Mouse (Mus musculus) intestine, embryonic 14.5 days (tissue): Measurements from ENCODE around the gene Cul3. TPM values are rescaled to one million over a fixed set of nuclear protein-coding genes. Genes with fewer than 3 reads are reported as not detected.
A peak's percentile ranks its signal among the peaks of the same experiment; 100 is the strongest.

Source experiments
- ATAC-seq: fragments of 200-750 bp; cut with Nextera tagmentation; replicated peaks from 2 replicates; pipeline ENCODE4 v1.8.0; 2017; ENCODE audit warnings: low read depth, moderate number of reproducible peaks, moderate TSS enrichment, moderate library complexity; ENCODE audit not compliant: low FRiP score, low TSS enrichment
- DNase-seq: peaks from one replicate; pipeline ENCODE4 v3.0.0-alpha.2; 2018; ENCODE audit warnings: low spot score
- H3K27ac ChIP-seq: fragments of 300-500 bp; sonication (generic); 2 replicates; pipeline ENCODE4 v1.5.1; 2014; ENCODE audit warnings: low read depth, mild to moderate bottlenecking, control low read depth
- H3K27me3 ChIP-seq: fragments of 300-500 bp; sonication (generic); replicated peaks from 2 replicates; pipeline ENCODE4 v1.6.1; 2014; ENCODE audit warnings: low read length, control low read depth; ENCODE audit not compliant: control insufficient read depth, insufficient read depth
- H3K36me3 ChIP-seq: fragments of 300-500 bp; sonication (generic); 2 replicates; pipeline ENCODE4 v1.6.1; 2014; ENCODE audit warnings: low read length, control low read depth; ENCODE audit not compliant: control insufficient read depth, insufficient read depth
- H3K4me1 ChIP-seq: fragments of 300-500 bp; sonication (generic); replicated peaks from 2 replicates; pipeline ENCODE4 v1.6.1; 2014; ENCODE audit warnings: low read length, control low read depth, mixed read lengths; ENCODE audit not compliant: control insufficient read depth, insufficient read depth
- H3K4me2 ChIP-seq: fragments of 300-500 bp; sonication (generic); 2 replicates; pipeline ENCODE4 v1.6.1; 2014; ENCODE audit warnings: low read length
- H3K4me3 ChIP-seq: fragments of 300-500 bp; sonication (generic); 2 replicates; pipeline ENCODE4 v1.5.1; 2014; ENCODE audit warnings: low read depth, low read length, control low read depth, mixed read lengths
- H3K9ac ChIP-seq: fragments of 300-500 bp; sonication (generic); 2 replicates; pipeline ENCODE4 v1.6.1; 2014; ENCODE audit warnings: mild to moderate bottlenecking, low read length
- H3K9me3 ChIP-seq: fragments of 300-500 bp; sonication (generic); 2 replicates; pipeline ENCODE4 v1.6.1; 2016; ENCODE audit warnings: low read length, control low read depth; ENCODE audit not compliant: control insufficient read depth
- WGBS: fragments of 180-500 bp; shearing (Covaris S2); extraction: QIAGEN DNeasy Blood & Tissue Kit; methylation state at CpG from one replicate; pipeline ENCODE4 v1.1.7; 2014; 5-methylcytosine and 5-hydroxymethylcytosine counted together
- polyA plus RNA-seq: library from polyadenylated mRNA; unstranded; fragments of >200 nt; fragmentation: Nextera tagmentation; extraction: Ambion mirVana; gene quantifications from 2 replicates; pipeline ENCODE4 v1.2.1, GENCODE M21; 2014

Cul3 gene
- 59.0 and 60.6 TPM in 2 replicates for polyA plus RNA-seq

DNA sequence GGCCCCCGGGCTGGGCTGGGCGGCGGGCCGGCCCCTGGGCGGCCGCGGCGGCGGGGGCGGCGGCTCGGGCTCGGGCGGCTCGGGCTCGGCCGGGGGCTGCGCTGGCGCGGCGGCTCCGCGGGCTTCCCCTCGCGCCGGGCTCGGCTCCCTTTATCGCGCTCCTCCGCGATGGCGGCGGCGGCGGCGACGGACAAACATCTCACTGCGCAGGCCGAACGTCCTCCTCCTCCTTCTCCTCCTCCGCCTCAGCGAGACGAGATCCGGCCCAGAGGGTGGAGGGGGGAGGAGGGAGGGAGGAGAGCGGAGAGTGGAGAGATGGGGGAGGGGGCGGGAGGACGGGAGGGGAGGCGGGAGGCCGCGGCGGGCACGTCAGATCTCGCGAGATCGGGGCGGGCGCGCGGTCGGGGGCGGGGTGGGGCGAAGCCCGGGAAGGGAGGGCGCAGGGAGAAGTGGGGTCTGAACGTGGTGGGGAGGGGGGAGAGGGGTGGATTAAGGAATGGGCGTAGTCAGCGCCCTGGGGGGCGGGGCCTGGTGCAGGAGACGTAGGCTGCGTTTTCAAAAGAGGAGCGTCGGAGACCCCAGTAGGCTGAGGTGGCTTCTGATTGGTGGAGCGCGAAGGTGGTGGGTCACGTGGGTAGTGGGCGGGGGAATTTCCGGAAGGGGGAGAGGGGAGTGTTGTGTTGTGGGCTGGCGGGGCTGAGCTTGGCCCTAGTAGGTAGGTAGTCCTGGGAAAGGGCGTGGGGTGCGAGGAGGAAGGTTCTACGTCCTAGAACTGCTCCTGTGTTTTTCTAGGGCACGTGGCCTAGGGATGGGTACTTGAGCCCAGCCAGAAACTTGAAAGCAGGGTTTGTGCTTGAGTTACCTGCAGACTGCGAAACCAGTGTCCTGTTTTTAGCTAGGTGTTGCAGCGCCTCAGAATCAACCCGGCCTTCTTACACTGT lies at the start of gene Cul3:
TSS of gene Cul3 (minus strand) at position 45 of the 941 bp plus-strand sequence.
- Histone ChIP-seq H3K36me3 (no peaks in the 10 kb centered on the region), H3K4me3 (peak within 1 kb of the TSS; percentile 95), H3K9me3 (no peaks in the 10 kb centered on the region), H3K27me3 (no peaks in the 10 kb centered on the region), H3K4me2 (peak within 1 kb of the TSS; percentile 95), H3K4me1 (peaks cover 17% of the 10 kb centered on the region), H3K27ac (peak within 1 kb of the TSS; percentile 96), H3K9ac (peak within 1 kb of the TSS; percentile 90)
- WGBS = 2% methylated on average over 66 of the region's 85 CpGs
- peak; percentile 96 for DNase-seq
- peak; percentile 97 for ATAC-seq

DNA sequence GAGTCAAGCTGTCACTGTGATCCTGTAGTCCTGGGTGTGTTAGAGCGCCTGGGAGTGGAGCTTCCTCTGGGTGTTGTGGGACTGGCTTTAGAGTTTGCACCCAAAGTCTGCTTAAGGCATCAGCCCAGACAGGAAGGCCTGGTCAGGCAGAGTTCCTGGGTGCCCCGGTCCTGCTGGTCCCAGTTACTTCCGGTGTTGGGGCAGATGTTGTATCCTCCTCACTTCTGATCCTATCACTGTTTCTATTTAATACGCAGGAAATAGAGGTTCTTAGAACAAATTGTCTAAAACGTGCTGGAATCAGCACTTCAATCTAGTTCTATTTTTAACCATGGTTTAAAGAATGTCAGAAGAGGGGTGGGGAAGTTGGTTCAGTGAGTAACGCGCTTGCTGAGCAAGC lies 49.2 kb upstream of the Cul3 start:
- no peaks in the 10 kb centered on the region for H3K4me1 ChIP-seq
- H3K36me3 ChIP-seq = no peaks in the 10 kb centered on the region
- H3K4me3 ChIP-seq = no peak overlapping the region
- H3K27ac ChIP-seq = no peak overlapping the region
- H3K9ac ChIP-seq = no peak overlapping the region
- 78% methylated on average over 7 of the region's 7 CpGs for WGBS
- H3K27me3 ChIP-seq = no peaks in the 10 kb centered on the region
- DNase-seq (no peak), ATAC-seq (no peak)
- H3K9me3 ChIP-seq = no peaks in the 10 kb centered on the region
- no peak overlapping the region for H3K4me2 ChIP-seq

GRCm38 (mm10) chr1:80383613-80384589 lies 43.6 kb upstream of the Cul3 start:
- H3K9me3 ChIP-seq = no peaks in the 10 kb centered on the region
- H3K4me2 ChIP-seq = no peak overlapping the region
- H3K9ac ChIP-seq = no peak overlapping the region
- H3K4me3 ChIP-seq = no peak overlapping the region
- 65% methylated on average over 25 of the region's 25 CpGs for WGBS
- no peak overlapping the region for H3K27ac ChIP-seq
- H3K36me3 ChIP-seq = no peaks in the 10 kb centered on the region
- peaks cover 5% of the 10 kb centered on the region; the same call in 1 of the 2 replicates for H3K4me1 ChIP-seq
- no peaks in the 10 kb centered on the region for H3K27me3 ChIP-seq
- DNase-seq (peak; percentile 56), ATAC-seq (no peak)

GRCm38 (mm10) chr1:80382928-80383327 lies 42.6 kb upstream of the Cul3 start:
- no peak for ATAC-seq
- Histone ChIP-seq H3K27ac (no peak overlapping the region), H3K9ac (no peak overlapping the region), H3K4me3 (no peak overlapping the region), H3K9me3 (no peaks in the 10 kb centered on the region), H3K36me3 (no peaks in the 10 kb centered on the region), H3K4me2 (no peak overlapping the region), H3K27me3 (no peaks in the 10 kb centered on the region), H3K4me1 (peaks cover 5% of the 10 kb centered on the region; the same call in 1 of the 2 replicates)
- no peak for DNase-seq
- WGBS = 59% methylated on average over 7 of the region's 7 CpGs

DNA sequence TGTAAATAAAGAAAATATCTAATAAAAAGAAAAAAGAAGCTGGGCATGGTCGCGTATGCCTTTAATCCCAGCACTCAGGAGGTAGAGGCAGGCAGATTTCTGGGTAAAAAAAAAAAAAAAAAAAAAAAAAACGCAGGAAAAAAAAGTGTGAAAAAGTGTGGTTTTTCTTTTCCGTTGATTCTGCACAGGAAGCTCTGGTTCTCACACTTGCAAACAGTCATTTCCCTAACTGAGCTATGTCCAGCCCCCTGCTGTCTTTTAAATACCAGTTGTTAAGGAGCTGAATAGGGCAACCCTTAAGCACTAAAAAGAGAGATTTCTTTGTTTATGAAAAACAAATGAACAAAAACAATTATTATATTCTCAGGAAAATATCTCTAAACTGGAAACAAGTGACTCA lies 41.0 kb upstream of the Cul3 start:
- no peaks in the 10 kb centered on the region for H3K27me3 ChIP-seq
- H3K4me1 ChIP-seq = peaks cover 5% of the 10 kb centered on the region; the same call in 1 of the 2 replicates
- H3K4me3 ChIP-seq = no peak overlapping the region
- no peaks in the 10 kb centered on the region for H3K36me3 ChIP-seq
- H3K4me2 ChIP-seq = no peak overlapping the region
- DNase-seq (no peak), ATAC-seq (no peak)
- no peak overlapping the region for H3K27ac ChIP-seq
- no peak overlapping the region for H3K9ac ChIP-seq
- WGBS = 29% methylated on average over 4 of the region's 4 CpGs
- H3K9me3 ChIP-seq = no peaks in the 10 kb centered on the region; the same call in 1 of the 2 replicates

- DNase-seq (no peak), ATAC-seq (no peak)
- Histone ChIP-seq H3K9me3 (no peaks in the 10 kb centered on the region; the same call in 1 of the 2 replicates), H3K27me3 (no peaks in the 10 kb centered on the region), H3K27ac (no peak overlapping the region), H3K4me3 (no peak overlapping the region), H3K4me1 (no peaks in the 10 kb centered on the region), H3K36me3 (no peaks in the 10 kb centered on the region), H3K9ac (no peak overlapping the region), H3K4me2 (no peak overlapping the region)
- WGBS = 89% methylated on average over 3 of the region's 3 CpGs
These were observed 31.7 kb upstream of the Cul3 start for GRCm38 (mm10) chr1:80372010-80372409.

DNA sequence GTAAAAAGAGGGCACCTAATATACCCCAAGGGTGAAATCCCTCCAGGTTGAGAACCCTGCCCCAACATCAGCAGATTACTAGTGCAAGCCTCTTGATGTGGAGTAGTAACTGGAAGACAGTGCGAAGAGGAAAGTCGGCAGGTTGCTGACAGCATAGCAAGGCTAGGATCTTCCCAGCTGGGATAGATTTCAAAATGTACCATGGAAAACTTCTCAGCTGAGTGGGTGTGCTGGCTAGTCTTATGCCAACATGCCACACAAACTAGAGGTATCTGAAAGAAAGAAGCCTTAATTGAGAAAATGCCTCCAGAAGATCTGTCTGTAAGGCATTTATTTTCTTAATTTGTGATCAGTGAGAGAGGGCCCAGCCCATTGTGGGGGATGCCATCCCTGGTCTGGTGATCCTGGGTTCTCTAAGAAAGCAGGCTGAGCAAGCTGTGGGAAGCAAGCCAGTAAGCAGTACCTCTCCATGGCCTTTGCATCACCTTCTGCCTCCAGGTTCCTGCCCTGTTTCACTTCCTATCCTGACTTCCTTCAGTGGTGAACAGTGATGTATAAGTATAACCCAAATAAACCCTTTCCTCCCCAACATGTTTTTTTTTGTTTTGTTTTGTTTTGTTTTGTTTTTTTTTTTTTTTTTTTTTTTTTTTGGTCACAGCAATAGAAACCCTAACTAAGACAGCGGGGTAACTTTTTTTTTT lies 31.1 kb upstream of the Cul3 start:
- Histone ChIP-seq H3K4me2 (no peak overlapping the region), H3K27me3 (no peaks in the 10 kb centered on the region), H3K4me1 (no peaks in the 10 kb centered on the region), H3K27ac (no peak overlapping the region), H3K9me3 (no peaks in the 10 kb centered on the region; the same call in 1 of the 2 replicates), H3K4me3 (no peak overlapping the region), H3K36me3 (no peaks in the 10 kb centered on the region), H3K9ac (no peak overlapping the region)
- ATAC-seq = no peak
- 90% methylated on average over 3 of the region's 3 CpGs for WGBS
- no peak for DNase-seq

DNA sequence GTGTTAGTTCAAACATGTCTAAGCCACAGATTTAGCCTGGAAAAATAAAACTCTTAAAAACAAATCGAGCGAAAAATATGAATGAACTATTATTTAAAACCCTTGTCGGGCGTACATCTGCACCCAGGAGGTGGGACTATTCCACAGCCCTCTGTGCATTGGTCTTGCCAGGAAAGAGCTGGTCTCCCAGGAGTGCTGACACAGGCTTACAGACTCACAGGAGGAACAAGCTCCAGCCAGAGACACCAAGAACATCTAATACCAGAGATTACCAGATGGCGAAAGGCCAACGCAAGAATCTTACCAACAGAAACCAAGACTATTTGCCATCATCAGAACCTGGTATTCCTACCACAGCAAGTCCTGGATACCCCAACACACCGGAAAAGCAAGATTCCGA lies 23.2 kb upstream of the Cul3 start:
- Histone ChIP-seq H3K4me3 (no peak overlapping the region), H3K27ac (no peak overlapping the region), H3K9ac (no peak overlapping the region), H3K4me2 (no peak overlapping the region), H3K36me3 (no peaks in the 10 kb centered on the region), H3K4me1 (no peaks in the 10 kb centered on the region), H3K27me3 (no peaks in the 10 kb centered on the region), H3K9me3 (no peaks in the 10 kb centered on the region)
- ATAC-seq (no peak), DNase-seq (no peak)
- 89% methylated on average over 8 of the region's 8 CpGs for WGBS
